Mouse (Mus musculus): Measurements from ENCODE around the gene Nfam1.

DNA sequence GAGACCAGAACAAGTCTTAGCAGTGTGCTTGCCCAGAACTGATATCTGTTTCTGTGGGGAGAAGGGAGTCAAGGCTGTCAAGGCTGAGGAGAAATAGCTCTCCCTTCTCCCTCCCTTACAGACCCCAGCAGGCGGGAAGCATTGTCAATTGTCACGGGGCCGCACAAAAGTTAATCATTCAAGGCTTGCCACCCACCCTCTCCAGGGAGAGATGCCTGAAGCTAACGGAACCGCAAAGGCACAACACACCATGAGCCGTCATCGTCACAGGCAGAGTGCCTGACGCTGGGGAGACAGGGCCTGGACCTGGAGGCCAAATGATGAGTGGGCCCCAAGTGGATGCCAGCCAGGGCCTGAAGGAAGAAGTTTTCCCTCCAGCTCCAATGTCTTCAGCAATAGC lies 22.7 kb downstream of the Nfam1 start:
- TF ChIP-seq POLR2A (IDR thresholded peaks at IDR 0.05; ENCODE audit: low read depth, low read length) (no peak), CTCF (conservative IDR thresholded peaks at IDR 0.05 in 1 of 2, IDR thresholded peaks at IDR 0.05 in 1 of 2; ENCODE audit: low read depth in 2 of 2, low read length in 2 of 2) (no peak), POLR2AphosphoS2 (IDR thresholded peaks at IDR 0.05; ENCODE audit: low read depth, low read length) (no peak), CHD2 (IDR thresholded peaks at IDR 0.05; ENCODE audit: low read length) (no peak), MAFK (IDR thresholded peaks at IDR 0.05; ENCODE audit: insufficient replicate concordance, low read length) (no peak), JUN (IDR thresholded peaks at IDR 0.05; ENCODE audit: insufficient read depth, low read depth, low read length) (no peak), EP300 (IDR thresholded peaks at IDR 0.05; ENCODE audit: low read length) (no peak), ZKSCAN1 (IDR thresholded peaks at IDR 0.05; ENCODE audit: borderline replicate concordance, low read depth, low read length) (no peak), ZMIZ1 (IDR thresholded peaks at IDR 0.05; ENCODE audit: low read depth, low read length) (no peak), E2F4 (IDR thresholded peaks at IDR 0.05; ENCODE audit: insufficient replicate concordance, low read depth, low read length) (no peak), JUND (conservative IDR thresholded peaks at IDR 0.05; ENCODE audit: low read depth, low read length) (no peak)
